Mouse (Mus musculus) hindbrain, embryonic 10.5 days (tissue): Measurements from ENCODE around the gene 1700020N01Rik. TPM values are rescaled to one million over a fixed set of nuclear protein-coding genes. Genes with fewer than 3 reads are reported as not detected.

Experiments used
- DNase-seq: peaks from one replicate; pipeline ENCODE4 v3.0.0-alpha.2; 2017; ENCODE audit warnings: low spot score
- H3K27ac ChIP-seq: fragments of 300-500 bp; sonication (generic); 2 replicates; pipeline ENCODE4 v1.5.1; 2016; ENCODE audit warnings: mild to moderate bottlenecking, moderate library complexity
- H3K27me3 ChIP-seq: fragments of 300-500 bp; sonication (generic); 2 replicates; pipeline ENCODE4 v1.6.1; 2016; ENCODE audit warnings: mild to moderate bottlenecking; ENCODE audit not compliant: poor library complexity, insufficient read depth, severe bottlenecking
- H3K36me3 ChIP-seq: fragments of 300-500 bp; sonication (generic); 2 replicates; pipeline ENCODE4 v1.6.1; 2016; ENCODE audit warnings: mild to moderate bottlenecking, moderate library complexity
- H3K4me1 ChIP-seq: fragments of 300-500 bp; sonication (generic); replicated peaks from 2 replicates; pipeline ENCODE4 v1.6.1; 2016; ENCODE audit warnings: mild to moderate bottlenecking
- H3K4me3 ChIP-seq: fragments of 300-500 bp; sonication (generic); 2 replicates; pipeline ENCODE4 v1.5.1; 2016; ENCODE audit warnings: mild to moderate bottlenecking, moderate library complexity
- H3K9me3 ChIP-seq: fragments of 300-500 bp; sonication (generic); 2 replicates; pipeline ENCODE4 v1.6.1; 2016; ENCODE audit warnings: mild to moderate bottlenecking, moderate library complexity
- WGBS: fragments of 180-500 bp; shearing (Covaris S2); methylation state at CpG from one replicate; pipeline ENCODE4 v1.1.7; 2016; 5-methylcytosine and 5-hydroxymethylcytosine counted together
- polyA plus RNA-seq: library from polyadenylated mRNA; unstranded; fragments of >200 nt; fragmentation: Nextera tagmentation; extraction: Ambion mirVana; gene quantifications from 2 replicates; pipeline ENCODE4 v1.2.1, GENCODE M21; 2016

1700020N01Rik gene
- polyA plus RNA-seq, 1 experiment from 2014 or later, result not detected

- Histone ChIP-seq H3K36me3 (no peaks in the 10 kb centered on the region), H3K9me3 (no peaks in the 10 kb centered on the region), H3K4me3 (no peak overlapping the region), H3K27me3 (no peaks in the 10 kb centered on the region), H3K27ac (no peak overlapping the region), H3K4me1 (no peaks in the 10 kb centered on the region)
- no peak for DNase-seq
- 93% methylated on average over 1 of the region's 1 CpGs for WGBS
These were observed 26.9 kb upstream of the 1700020N01Rik start for GRCm38 (mm10) chr10:21566074-21566473.

DNA sequence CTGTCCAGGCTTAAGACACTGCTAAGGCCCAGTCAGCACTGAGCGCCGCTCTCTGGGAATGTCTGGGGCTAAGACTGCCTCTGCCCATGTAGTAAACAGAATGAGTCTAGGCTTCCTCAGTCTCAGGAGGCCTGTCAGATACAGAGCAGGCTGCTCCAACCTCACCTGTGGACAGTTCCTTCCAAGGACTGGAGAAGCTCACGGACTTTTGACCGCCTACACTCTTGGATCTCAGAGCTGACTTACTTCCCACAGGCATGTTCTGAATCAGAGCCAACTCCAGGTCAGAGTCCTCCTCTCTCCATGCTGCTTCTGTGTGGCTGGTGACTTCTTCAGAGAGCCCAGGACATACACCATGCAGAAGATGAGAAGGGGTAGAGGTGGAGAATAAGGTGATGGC is 21.3 kb upstream of the 1700020N01Rik start:
- H3K4me1 ChIP-seq, result no peaks in the 10 kb centered on the region
- H3K27ac ChIP-seq, result no peak overlapping the region
- H3K9me3 ChIP-seq, result no peaks in the 10 kb centered on the region
- 87% methylated on average over 4 of the region's 4 CpGs for WGBS
- H3K4me3 ChIP-seq, result no peak overlapping the region
- no peak for DNase-seq
- H3K36me3 ChIP-seq, result no peaks in the 10 kb centered on the region
- H3K27me3 ChIP-seq, result no peaks in the 10 kb centered on the region

DNA sequence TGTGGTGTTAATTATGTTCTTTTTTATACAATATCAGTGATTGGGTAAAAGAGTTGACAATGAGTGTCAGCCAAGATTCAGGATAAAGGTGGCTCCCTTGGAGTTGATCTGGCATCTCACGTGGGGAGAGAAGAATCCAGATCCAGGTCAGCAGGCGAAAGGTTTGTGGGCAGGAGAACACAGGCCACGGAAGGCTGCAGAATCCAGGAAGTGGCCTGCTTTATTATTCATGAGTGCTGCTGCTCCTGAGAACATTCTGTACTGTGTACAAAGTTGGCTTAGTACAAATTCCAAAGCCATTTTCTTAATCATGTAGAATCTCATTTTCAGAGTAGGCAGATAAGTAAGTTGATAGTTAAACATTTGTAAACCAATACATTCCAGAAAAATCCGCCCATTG is 19.2 kb upstream of the 1700020N01Rik start:
- no peaks in the 10 kb centered on the region for H3K27me3 ChIP-seq
- 77% methylated on average over 4 of the region's 4 CpGs for WGBS
- no peaks in the 10 kb centered on the region for H3K4me1 ChIP-seq
- DNase-seq, result no peak
- H3K27ac ChIP-seq, result no peak overlapping the region
- H3K36me3 ChIP-seq, result no peaks in the 10 kb centered on the region
- H3K4me3 ChIP-seq, result no peak overlapping the region
- H3K9me3 ChIP-seq, result no peaks in the 10 kb centered on the region

DNA sequence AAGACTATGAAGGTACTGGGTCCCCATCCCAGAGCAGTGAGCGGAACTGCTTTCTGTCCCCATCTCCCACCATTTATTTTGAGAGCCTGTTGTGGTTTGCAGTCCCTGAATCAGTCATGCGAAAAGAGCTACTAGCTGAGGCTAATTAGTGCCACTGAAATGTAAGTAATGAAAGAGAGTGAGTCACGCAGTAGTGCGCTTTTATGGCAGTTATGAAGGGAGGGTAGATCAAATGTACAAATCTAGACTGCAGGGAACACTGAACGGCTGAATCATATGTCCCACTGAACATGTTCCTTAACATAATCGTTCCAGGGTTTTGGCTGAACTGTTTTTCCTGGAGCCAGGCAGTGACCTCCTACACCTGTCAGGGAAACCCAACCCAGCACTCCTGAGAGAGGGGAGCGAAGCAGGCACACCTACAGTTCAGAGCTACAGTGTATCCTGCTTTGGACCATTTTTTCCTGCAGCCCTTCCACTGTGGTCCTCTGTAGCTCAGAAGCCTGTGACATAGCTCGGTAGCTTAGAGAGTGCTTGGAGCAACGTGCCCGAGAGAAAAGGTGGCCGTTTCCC is 17.1 kb upstream of the 1700020N01Rik start:
- WGBS, result 82% methylated on average over 11 of the region's 11 CpGs
- Histone ChIP-seq H3K4me1 (no peaks in the 10 kb centered on the region), H3K36me3 (no peaks in the 10 kb centered on the region), H3K9me3 (no peaks in the 10 kb centered on the region), H3K27ac (no peak overlapping the region), H3K27me3 (no peaks in the 10 kb centered on the region), H3K4me3 (no peak overlapping the region)
- DNase-seq, result no peak

GRCm38 (mm10) chr10:21577798-21578197 is 15.1 kb upstream of the 1700020N01Rik start:
- 91% methylated on average over 6 of the region's 6 CpGs for WGBS
- no peak for DNase-seq
- no peaks in the 10 kb centered on the region for H3K9me3 ChIP-seq

GRCm38 (mm10) chr10:21581546-21581945 is 11.4 kb upstream of the 1700020N01Rik start:
- H3K9me3 ChIP-seq, result no peaks in the 10 kb centered on the region
- WGBS, result 73% methylated on average over 1 of the region's 1 CpGs
- no peaks in the 10 kb centered on the region for H3K36me3 ChIP-seq
- no peak overlapping the region for H3K4me3 ChIP-seq
- H3K27ac ChIP-seq, result no peak overlapping the region
- DNase-seq, result no peak
- H3K27me3 ChIP-seq, result no peaks in the 10 kb centered on the region
- H3K4me1 ChIP-seq, result no peaks in the 10 kb centered on the region

More at GRCm38 (mm10) chr10:21577798-21578197, 15.1 kb upstream of the 1700020N01Rik start:
- no peaks in the 10 kb centered on the region for H3K27me3 ChIP-seq
- no peak overlapping the region for H3K4me3 ChIP-seq
- no peak overlapping the region for H3K27ac ChIP-seq
- H3K36me3 ChIP-seq, result no peaks in the 10 kb centered on the region
- no peaks in the 10 kb centered on the region for H3K4me1 ChIP-seq

GRCm38 (mm10) chr10:21587041-21587440 is 5.9 kb upstream of the 1700020N01Rik start:
- H3K36me3 ChIP-seq, result no peaks in the 10 kb centered on the region
- no peak for DNase-seq
- no peaks in the 10 kb centered on the region for H3K9me3 ChIP-seq
- H3K27me3 ChIP-seq, result no peaks in the 10 kb centered on the region
- H3K4me3 ChIP-seq, result no peak overlapping the region
- H3K27ac ChIP-seq, result no peak overlapping the region
- H3K4me1 ChIP-seq, result no peaks in the 10 kb centered on the region
- WGBS, result 78% methylated on average over 2 of the region's 2 CpGs

DNA sequence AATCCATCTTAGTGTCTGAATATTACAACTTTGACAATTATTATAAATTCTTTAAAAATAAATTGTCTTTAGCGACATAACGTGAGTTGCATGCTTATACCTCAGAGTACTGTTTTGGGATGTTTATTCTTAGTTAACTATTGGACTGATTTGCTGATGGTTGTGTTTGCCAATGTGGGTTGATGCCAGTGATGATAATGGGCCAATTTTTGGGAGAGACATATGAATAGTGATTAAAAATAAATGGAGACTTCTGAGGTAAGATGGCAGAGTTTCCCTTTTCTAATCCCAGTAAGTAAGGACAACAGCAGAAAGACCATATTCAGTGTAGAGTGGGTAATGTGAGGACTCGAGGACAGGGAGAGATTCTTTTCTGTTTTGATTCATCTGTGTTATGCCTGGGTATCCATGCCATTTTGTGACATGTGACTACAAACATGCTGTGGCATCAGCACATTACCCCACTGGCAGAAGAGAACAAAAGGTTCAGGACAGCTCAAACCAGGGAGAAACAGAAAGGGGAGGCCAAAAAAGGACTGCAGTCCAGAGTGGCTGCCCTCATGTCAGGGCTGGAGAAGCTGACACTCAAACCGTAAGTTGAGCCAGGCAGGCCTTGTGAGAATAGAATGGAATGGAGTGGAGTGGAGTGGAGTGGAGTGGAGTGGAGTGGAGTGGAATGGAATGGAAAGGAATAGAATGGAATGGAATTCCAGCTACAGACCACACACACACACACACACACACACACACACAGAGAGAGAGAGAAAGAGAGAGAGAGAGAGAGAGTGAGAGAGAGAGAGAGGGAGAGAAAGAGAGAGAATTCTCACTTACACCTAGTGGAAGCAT is 4.7 kb upstream of the 1700020N01Rik start:
- 85% methylated on average over 4 of the region's 4 CpGs for WGBS
- no peaks in the 10 kb centered on the region for H3K9me3 ChIP-seq
- H3K36me3 ChIP-seq, result no peaks in the 10 kb centered on the region
- H3K4me1 ChIP-seq, result no peaks in the 10 kb centered on the region
- H3K27ac ChIP-seq, result no peak overlapping the region
- DNase-seq, result no peak
- no peak overlapping the region for H3K4me3 ChIP-seq
- H3K27me3 ChIP-seq, result no peaks in the 10 kb centered on the region

DNA sequence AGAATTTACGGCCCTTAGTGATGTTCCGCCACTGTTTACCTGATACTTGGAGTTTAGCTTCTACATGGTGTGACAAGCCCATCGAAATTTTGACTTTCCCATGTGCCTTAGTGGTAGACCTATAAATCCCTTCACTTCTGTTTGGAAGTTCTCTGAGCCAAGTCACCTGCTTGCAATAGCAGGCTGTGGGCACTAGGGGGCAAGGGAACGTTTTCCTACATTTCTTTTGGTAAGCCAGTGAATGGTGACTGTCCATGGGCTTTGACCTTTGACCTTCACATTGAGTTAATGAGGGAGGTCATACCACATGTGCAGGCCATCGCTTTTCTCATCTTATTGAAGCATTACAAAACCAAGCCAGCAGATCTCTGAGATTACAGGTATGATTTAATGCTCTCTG is 8.0 kb downstream of the 1700020N01Rik start:
- Histone ChIP-seq H3K27me3 (no peaks in the 10 kb centered on the region), H3K36me3 (no peaks in the 10 kb centered on the region), H3K27ac (no peak overlapping the region), H3K4me3 (no peak overlapping the region), H3K4me1 (peaks cover 11% of the 10 kb centered on the region), H3K9me3 (no peaks in the 10 kb centered on the region)
- WGBS, result 47% methylated on average over 5 of the region's 5 CpGs
- DNase-seq, result peak; percentile 72

GRCm38 (mm10) chr10:21604476-21604875 is 11.5 kb downstream of the 1700020N01Rik start:
- H3K4me3 ChIP-seq, result no peak overlapping the region
- no peak overlapping the region for H3K27ac ChIP-seq
- no peak for DNase-seq
- no peaks in the 10 kb centered on the region for H3K9me3 ChIP-seq
- H3K4me1 ChIP-seq, result peaks cover 11% of the 10 kb centered on the region
- no peaks in the 10 kb centered on the region for H3K36me3 ChIP-seq
- H3K27me3 ChIP-seq, result no peaks in the 10 kb centered on the region
- 80% methylated on average over 8 of the region's 8 CpGs for WGBS

DNA sequence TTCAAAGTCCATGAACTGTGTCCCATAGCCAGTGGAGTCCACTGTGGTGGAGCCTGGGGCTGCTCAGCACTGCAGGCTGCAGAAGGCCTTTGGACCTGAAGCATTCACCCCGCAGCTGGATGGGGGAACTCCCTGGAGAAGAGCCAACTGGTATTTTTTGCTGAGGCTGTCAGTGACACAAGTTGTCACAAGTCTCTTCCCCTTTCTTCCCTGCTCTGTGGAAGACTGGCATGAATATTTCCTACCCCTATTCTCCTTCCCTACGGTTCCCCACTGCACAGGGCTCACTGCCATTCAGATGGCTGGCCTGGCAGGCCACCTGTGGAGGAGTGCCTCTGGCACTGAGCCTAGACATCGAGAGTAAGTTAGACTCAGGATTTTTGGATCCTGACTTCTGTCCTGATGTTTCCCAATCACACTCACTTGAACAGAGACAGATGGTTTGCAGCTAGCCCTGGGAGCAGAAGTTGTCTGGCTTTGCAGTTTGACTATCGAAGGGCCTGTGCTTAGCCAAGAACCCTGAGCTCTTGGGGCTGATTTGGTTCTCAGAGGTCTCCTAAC is 12.1 kb downstream of the 1700020N01Rik start:
- Histone ChIP-seq H3K27me3 (no peaks in the 10 kb centered on the region), H3K4me1 (peaks cover 11% of the 10 kb centered on the region), H3K27ac (no peak overlapping the region), H3K9me3 (no peaks in the 10 kb centered on the region), H3K36me3 (no peaks in the 10 kb centered on the region), H3K4me3 (no peak overlapping the region)
- no peak for DNase-seq
- WGBS, result 58% methylated on average over 4 of the region's 4 CpGs

DNA sequence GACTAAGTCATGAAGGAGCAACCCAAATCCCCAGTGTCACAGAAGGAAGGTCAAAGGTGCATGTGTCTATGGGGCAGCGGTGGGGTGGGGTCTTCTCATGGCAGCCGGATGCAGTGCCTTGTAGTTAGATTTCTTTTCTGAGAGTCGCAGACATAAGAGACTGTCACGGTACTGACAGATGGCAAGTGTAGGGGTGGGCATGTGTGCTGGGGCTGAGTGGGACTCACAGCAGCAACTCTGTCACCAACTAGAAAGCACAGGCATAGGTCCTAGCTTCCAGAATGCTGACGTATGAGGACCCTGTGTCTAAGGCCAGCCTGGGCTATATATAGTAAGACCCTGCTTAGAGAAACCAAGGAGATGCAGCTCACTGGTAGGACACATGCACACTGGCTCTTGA is 12.7 kb downstream of the 1700020N01Rik start:
- Histone ChIP-seq H3K27ac (no peak overlapping the region), H3K27me3 (no peaks in the 10 kb centered on the region), H3K36me3 (no peaks in the 10 kb centered on the region), H3K4me1 (peaks cover 11% of the 10 kb centered on the region), H3K4me3 (no peak overlapping the region), H3K9me3 (no peaks in the 10 kb centered on the region)
- DNase-seq, result peak; percentile 10
- 54% methylated on average over 5 of the region's 5 CpGs for WGBS

GRCm38 (mm10) chr10:21606931-21607330 is 14.0 kb downstream of the 1700020N01Rik start:
- 70% methylated on average over 5 of the region's 5 CpGs for WGBS
- no peaks in the 10 kb centered on the region for H3K27me3 ChIP-seq
- no peak overlapping the region for H3K27ac ChIP-seq
- no peak overlapping the region for H3K4me3 ChIP-seq
- peaks cover 11% of the 10 kb centered on the region for H3K4me1 ChIP-seq
- no peaks in the 10 kb centered on the region for H3K9me3 ChIP-seq
- H3K36me3 ChIP-seq, result no peaks in the 10 kb centered on the region
- no peak for DNase-seq
